Mouse (Mus musculus): ENCODE measurements at regions not wholly inside any gene's neighbourhood (a gene's known extent, or its start where the extent isn't known, plus 50 kb on each side); places are given as distances from the start of the nearest gene placed in this dataset.

GRCm38 (mm10) chr6:53765302-53765701, 55.3 kb downstream of the Tril start:
- no peak for DNase-seq (ENCODE audit: low spot score in 2 of 2)

- DNase-seq (ENCODE audit: low spot score in 2 of 2) = no peak
Observed at GRCm38 (mm10) chr6:53762586-53762985, 58.0 kb downstream of the Tril start.

GRCm38 (mm10) chr6:53760651-53761058, 60.0 kb downstream of the Tril start:
- peak in 1 of 2 experiments; percentile 67 for DNase-seq (ENCODE audit: low spot score in 2 of 2)

GRCm38 (mm10) chr6:53759686-53760306, 60.8 kb downstream of the Tril start:
- no peak for DNase-seq (ENCODE audit: low spot score in 2 of 2)

- DNase-seq (ENCODE audit: low spot score in 2 of 2) = no peak
Observed at GRCm38 (mm10) chr6:53754366-53754765, 66.3 kb downstream of the Tril start.

- no peak for DNase-seq (ENCODE audit: low spot score in 2 of 2)
Observed at GRCm38 (mm10) chr6:53750539-53750938, 70.1 kb downstream of the Tril start.
